Mouse (Mus musculus) hindbrain, embryonic 11.5 days (tissue): ENCODE data around the gene Tspan12. TPM values are rescaled to one million over a fixed set of nuclear protein-coding genes. Genes with fewer than 3 reads are reported as not detected.

Source experiments
- ATAC-seq: fragments of 200-750 bp; cut with Nextera tagmentation; 2 replicates; pipeline ENCODE4 v1.8.0; 2017; ENCODE audit warnings: mild to moderate bottlenecking, moderate TSS enrichment, moderate library complexity; ENCODE audit not compliant: low FRiP score
- DNase-seq: peaks from one replicate; pipeline ENCODE4 v3.0.0-alpha.2; 2015; ENCODE audit warnings: low spot score
- H3K27ac ChIP-seq: fragments of 300-500 bp; sonication (generic); 2 replicates; pipeline ENCODE4 v1.5.1; 2014; ENCODE audit warnings: mild to moderate bottlenecking, low read depth, low read length
- H3K27me3 ChIP-seq: fragments of 300-500 bp; sonication (generic); 2 replicates; pipeline ENCODE4 v1.6.1; 2014; ENCODE audit warnings: mild to moderate bottlenecking, low read length, moderate library complexity, mixed read lengths; ENCODE audit not compliant: control insufficient read depth, insufficient read depth
- H3K36me3 ChIP-seq: fragments of 300-500 bp; sonication (generic); 2 replicates; pipeline ENCODE4 v1.6.1; 2014; ENCODE audit warnings: mild to moderate bottlenecking, low read length, moderate library complexity, mixed read lengths; ENCODE audit not compliant: control insufficient read depth, insufficient read depth
- H3K4me1 ChIP-seq: fragments of 300-500 bp; sonication (generic); replicated peaks from 2 replicates; pipeline ENCODE4 v1.6.1; 2014; ENCODE audit warnings: low read length, mixed read lengths; ENCODE audit not compliant: control insufficient read depth, insufficient read depth
- H3K4me2 ChIP-seq: fragments of 300-500 bp; sonication (generic); replicated peaks from 2 replicates; pipeline ENCODE4 v1.6.1; 2014; ENCODE audit warnings: mild to moderate bottlenecking, low read depth, low read length
- H3K4me3 ChIP-seq: fragments of 300-500 bp; sonication (generic); 2 replicates; pipeline ENCODE4 v1.5.1; 2014; ENCODE audit warnings: low read depth, low read length
- H3K9ac ChIP-seq: fragments of 300-500 bp; sonication (generic); 2 replicates; pipeline ENCODE4 v1.6.1; 2014; ENCODE audit warnings: low read depth, low read length
- H3K9me3 ChIP-seq: fragments of 300-500 bp; sonication (generic); 2 replicates; pipeline ENCODE4 v1.6.1; 2016; ENCODE audit warnings: low read length; ENCODE audit not compliant: control insufficient read depth
- WGBS: fragments of 180-500 bp; shearing (Covaris S2); extraction: QIAGEN DNeasy Blood & Tissue Kit; methylation state at CpG from one replicate; pipeline ENCODE4 v1.1.7; 2014; 5-methylcytosine and 5-hydroxymethylcytosine counted together
- polyA plus RNA-seq: library from polyadenylated mRNA; unstranded; fragments of >200 nt; fragmentation: Nextera tagmentation; extraction: Ambion mirVana; gene quantifications from 2 replicates; pipeline ENCODE4 v1.2.1, GENCODE M21; 2014

Gene Tspan12
- polyA plus RNA-seq, 1 experiment from 2014 or later = 64.0 TPM

DNA sequence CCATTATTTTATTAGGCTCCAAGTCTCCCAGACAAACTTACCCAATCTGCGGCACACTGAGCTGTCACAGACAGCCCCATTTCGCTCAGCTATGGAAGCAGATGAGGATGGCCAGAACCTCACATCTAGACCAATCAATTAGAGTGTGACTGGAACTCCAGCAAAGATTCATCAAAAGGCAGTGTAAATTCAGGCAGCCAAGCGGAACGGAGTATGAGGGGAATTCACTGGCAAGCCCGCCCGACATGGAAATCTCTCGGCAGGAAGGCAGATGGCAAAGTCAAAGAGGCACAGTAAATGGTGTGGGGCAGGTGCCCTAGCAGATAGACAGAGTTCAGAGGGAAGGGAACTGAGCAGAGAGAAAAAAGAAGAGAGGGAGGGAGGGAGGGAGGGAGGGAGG is 5.5 kb upstream of the Tspan12 start:
- no peak overlapping the region for H3K4me3 ChIP-seq
- 14% methylated on average over 7 of the region's 7 CpGs for WGBS
- H3K27me3 ChIP-seq = no peaks in the 10 kb centered on the region
- H3K36me3 ChIP-seq = no peaks in the 10 kb centered on the region
- DNase-seq = peak; percentile 56
- no peak overlapping the region for H3K9ac ChIP-seq
- ATAC-seq = peak; percentile 91
- no peak overlapping the region for H3K27ac ChIP-seq
- H3K9me3 ChIP-seq = no peaks in the 10 kb centered on the region
- no peak overlapping the region for H3K4me2 ChIP-seq
- H3K4me1 ChIP-seq = no peaks in the 10 kb centered on the region

DNA sequence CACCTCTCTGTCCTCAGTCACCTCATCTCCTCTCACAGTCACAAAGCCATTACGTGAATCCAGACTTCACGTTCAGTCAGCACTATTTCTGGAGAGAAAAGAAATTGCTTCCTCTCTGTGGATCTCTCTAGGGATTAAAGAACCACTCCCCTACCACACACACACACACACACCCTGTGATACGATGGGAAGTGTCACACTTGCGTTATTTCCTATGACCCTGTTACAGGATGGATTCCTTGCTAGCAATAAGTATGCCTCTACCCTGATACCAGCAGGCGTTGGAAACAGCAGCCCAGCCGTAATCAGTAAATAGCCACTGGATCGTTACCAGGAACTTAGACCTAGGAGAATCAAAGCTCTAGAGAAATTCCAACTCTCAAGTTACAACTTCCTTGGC is 3.6 kb upstream of the Tspan12 start:
- Histone ChIP-seq H3K4me2 (no peak overlapping the region), H3K4me1 (0 out of 2 replicates have a peak, but pooled peaks cover 3% of the 10 kb centered on the region), H3K27me3 (no peaks in the 10 kb centered on the region), H3K27ac (no peak overlapping the region), H3K9ac (no peak overlapping the region), H3K36me3 (no peaks in the 10 kb centered on the region), H3K4me3 (no peak overlapping the region), H3K9me3 (no peaks in the 10 kb centered on the region)
- WGBS = 57% methylated on average over 7 of the region's 7 CpGs
- ATAC-seq (no peak), DNase-seq (no peak)

DNA sequence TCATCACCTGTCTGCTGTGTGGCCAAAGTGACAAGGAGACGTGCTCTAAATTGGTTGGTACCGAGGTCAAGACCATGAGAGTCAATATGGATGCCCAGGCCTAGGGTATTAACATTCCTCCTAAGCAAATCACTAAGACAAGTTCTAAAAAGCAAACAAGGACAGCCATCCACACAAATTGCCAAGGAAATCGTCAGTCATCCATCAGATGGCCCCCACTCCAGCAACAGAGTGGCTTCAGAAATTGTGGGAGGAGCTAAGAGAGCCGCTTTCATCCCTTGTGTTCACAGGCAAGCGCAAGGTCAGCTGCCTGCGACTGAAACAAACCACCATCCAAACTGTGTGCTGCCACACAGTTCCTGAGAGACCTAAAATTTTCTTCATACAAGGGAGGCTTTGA is 1.0 kb upstream of the Tspan12 start:
- Histone ChIP-seq H3K9me3 (no peaks in the 10 kb centered on the region), H3K4me1 (0 out of 2 replicates have a peak, but pooled peaks cover 4% of the 10 kb centered on the region), H3K4me3 (no peak overlapping the region), H3K27ac (no peak overlapping the region), H3K27me3 (no peaks in the 10 kb centered on the region), H3K4me2 (no peak overlapping the region), H3K36me3 (no peaks in the 10 kb centered on the region), H3K9ac (no peak overlapping the region)
- ATAC-seq (no peak), DNase-seq (peak; percentile 19)
- WGBS = 50% methylated on average over 6 of the region's 6 CpGs

DNA sequence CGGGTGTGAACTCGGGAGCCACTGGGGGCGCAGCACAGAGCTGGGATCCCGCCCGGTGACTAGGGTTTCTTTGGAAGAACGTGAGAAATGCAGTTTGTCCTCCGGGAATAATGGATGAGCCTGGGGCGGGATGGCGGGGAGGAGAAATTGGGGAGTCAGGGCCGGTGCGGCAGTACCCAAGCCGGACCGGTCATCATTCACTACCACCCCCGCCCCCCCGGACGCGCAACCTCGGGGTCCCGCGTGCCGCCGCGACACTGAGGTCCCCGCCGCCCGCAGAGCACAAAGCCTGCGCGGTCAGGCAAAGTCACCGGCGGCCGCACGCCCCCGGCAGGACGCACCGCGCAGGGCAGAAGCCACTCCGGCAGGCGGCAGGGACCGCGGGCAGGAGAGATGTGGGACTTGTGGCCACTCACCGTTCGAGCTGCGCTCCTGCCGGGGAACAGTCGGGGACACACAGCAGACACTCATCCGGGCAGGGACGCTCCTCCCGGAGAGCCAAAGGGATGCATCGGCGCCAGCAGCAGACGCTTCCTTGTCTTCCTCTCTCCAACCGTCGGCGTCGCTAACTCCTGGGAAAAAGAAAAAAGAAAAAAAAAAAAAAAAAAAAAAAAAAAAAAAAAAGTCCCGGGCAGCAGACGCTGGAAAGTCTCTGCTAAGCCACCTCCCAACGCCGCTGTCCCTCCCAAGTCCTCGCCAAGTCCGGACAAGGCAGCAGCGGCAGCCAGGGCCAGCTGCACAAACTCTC is 545 bp downstream of the Tspan12 start:
- no peaks in the 10 kb centered on the region for H3K9me3 ChIP-seq
- peak overlapping the region; percentile 86 for H3K27ac ChIP-seq
- ATAC-seq = peak; percentile 89
- H3K36me3 ChIP-seq = no peaks in the 10 kb centered on the region
- peak; percentile 85 for DNase-seq
- WGBS = under 1% methylated on average over 62 of the region's 62 CpGs
- H3K4me2 ChIP-seq = peak overlapping the region; percentile 76
- H3K9ac ChIP-seq = peak overlapping the region; percentile 90
- H3K4me1 ChIP-seq = 0 out of 2 replicates have a peak, but pooled peaks cover 4% of the 10 kb centered on the region
- peak overlapping the region; percentile 79 for H3K4me3 ChIP-seq
- no peaks in the 10 kb centered on the region for H3K27me3 ChIP-seq

DNA sequence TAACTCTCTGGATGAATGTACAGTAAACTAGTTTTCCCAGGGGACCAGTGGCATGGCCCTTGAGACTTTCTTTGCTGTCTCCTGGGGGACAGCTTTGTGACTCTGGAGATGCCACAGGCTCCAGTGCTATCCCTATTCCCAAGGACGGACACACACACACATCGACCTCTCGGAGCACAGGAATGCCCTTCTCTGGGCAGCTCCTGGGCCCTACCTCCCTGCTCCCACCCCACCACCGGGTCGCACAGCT is 1.0 kb downstream of the Tspan12 start:
- ATAC-seq (peak; percentile 93), DNase-seq (no peak)
- Histone ChIP-seq H3K9me3 (no peaks in the 10 kb centered on the region), H3K4me3 (peak overlapping the region; percentile 79), H3K4me2 (peak overlapping the region; percentile 76), H3K9ac (peak overlapping the region; percentile 90), H3K27ac (peak overlapping the region; percentile 86), H3K36me3 (no peaks in the 10 kb centered on the region), H3K27me3 (no peaks in the 10 kb centered on the region), H3K4me1 (0 out of 2 replicates have a peak, but pooled peaks cover 4% of the 10 kb centered on the region)
- WGBS = under 1% methylated on average over 5 of the region's 5 CpGs

DNA sequence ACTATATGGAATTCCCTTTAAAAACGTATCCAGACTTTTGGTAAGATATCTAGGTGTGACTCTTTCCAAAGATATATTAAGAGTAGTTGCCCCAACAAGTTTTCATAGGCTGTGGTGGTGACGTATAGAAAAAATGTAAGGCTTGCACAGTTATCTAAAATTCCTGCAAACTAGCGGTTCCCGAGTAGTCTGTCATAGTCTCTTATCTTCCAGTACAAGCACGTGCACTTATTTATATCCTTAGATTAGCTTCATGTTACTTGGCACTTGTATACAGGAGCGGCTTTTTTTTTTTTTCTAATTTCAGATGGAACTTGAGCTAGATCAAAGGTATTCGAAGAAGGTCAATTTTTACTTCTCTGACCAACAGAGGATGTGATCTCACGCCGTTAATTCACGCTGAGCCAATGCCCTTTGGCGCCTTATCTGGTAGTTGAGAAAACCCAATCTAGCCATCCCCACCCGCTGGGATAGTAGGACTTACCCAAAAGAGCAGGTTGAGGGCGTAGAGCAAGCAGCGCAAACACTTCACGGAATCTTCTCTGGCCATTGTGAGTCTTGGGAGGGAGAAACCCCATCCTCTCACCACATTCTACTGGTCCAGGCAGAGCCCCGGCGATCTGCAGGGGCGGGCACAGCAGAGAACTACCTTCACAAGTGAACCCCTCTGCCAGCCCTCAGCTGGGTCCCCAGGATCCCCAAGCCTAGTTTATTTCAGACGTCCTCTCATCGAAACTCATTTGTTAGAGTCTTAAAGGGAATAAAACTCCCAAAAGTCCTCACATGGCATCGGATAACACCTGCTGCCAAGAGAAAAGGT is 1.6 kb downstream of the Tspan12 start:
- Histone ChIP-seq H3K4me2 (peak overlapping the region; percentile 76), H3K4me1 (0 out of 2 replicates have a peak, but pooled peaks cover 4% of the 10 kb centered on the region), H3K4me3 (peak overlapping the region; percentile 79), H3K36me3 (no peaks in the 10 kb centered on the region), H3K9ac (peak overlapping the region; percentile 90), H3K27ac (peak overlapping the region; percentile 86; the same call in 1 of the 2 replicates), H3K9me3 (no peaks in the 10 kb centered on the region), H3K27me3 (no peaks in the 10 kb centered on the region)
- ATAC-seq = peak; percentile 39
- WGBS = 28% methylated on average over 21 of the region's 21 CpGs
- DNase-seq = no peak

DNA sequence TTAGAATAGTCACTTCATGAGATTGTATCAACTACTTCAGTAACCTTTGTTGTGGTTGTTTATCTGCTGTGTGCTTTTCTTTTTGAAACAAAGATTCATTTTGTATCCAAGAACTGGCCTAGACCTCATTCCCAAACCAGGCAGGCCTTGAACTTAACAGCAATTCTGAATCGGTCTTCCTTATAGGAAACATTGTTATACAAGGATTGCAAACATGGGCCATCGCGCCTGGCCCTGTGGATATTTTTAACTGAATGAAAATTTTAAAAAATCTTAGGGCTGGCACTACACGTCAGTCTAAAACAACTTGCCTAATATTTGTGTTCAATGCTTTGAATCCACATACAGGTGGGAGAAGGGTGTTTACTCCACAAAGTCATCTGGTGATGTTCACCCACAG is 3.5 kb downstream of the Tspan12 start:
- 0 out of 2 replicates have a peak, but pooled peaks cover 4% of the 10 kb centered on the region for H3K4me1 ChIP-seq
- no peaks in the 10 kb centered on the region for H3K36me3 ChIP-seq
- no peaks in the 10 kb centered on the region for H3K9me3 ChIP-seq
- H3K9ac ChIP-seq = no peak overlapping the region
- no peak overlapping the region for H3K27ac ChIP-seq
- 97% methylated on average over 4 of the region's 4 CpGs for WGBS
- ATAC-seq (no peak), DNase-seq (no peak)
- H3K27me3 ChIP-seq = no peaks in the 10 kb centered on the region
- no peak overlapping the region for H3K4me3 ChIP-seq
- H3K4me2 ChIP-seq = no peak overlapping the region

DNA sequence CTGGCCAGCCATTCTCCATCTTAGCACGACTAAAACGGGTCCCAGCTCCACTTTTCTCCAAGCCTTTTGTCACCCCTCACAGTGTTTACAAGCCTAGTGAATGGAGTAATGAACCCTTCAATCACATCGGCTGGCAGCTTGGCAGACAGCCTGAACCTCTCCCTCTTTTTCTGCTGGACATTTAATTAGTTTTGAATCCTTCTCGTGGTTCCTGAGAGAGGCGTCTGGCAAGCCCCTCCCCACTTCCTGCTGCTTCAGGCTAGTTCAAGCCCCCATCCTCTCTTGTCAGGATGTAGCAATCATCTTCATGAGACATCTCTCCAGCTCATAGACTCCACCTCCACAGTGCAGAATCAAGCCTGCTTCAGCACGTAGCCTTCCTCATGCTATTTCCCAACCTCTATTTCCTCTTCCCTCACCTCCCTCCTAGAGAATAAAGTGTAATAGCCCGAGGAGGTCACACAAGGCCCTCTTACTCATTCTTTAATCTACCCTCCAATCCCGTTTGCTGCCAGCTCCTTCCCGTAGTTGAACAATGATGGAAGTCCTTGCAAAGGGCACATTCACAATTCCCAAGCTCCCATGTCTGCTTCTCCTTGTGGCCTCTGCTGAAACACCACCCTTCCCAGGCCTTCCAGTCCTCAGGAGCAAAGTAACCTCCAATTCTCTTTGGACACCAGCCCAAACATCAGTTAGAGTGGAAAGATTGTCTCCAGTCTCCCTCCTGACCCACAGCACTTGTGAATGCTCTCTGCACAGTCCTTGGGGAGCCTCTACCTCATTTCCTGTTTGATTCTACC is 12.1 kb downstream of the Tspan12 start:
- ATAC-seq = peak; percentile 80
- Histone ChIP-seq H3K27ac (no peak overlapping the region), H3K36me3 (no peaks in the 10 kb centered on the region), H3K4me2 (no peak overlapping the region), H3K4me1 (no peaks in the 10 kb centered on the region; the same call in 1 of the 2 replicates), H3K27me3 (no peaks in the 10 kb centered on the region), H3K4me3 (no peak overlapping the region), H3K9ac (no peak overlapping the region), H3K9me3 (no peaks in the 10 kb centered on the region)
- DNase-seq = peak; percentile 35
- 31% methylated on average over 9 of the region's 9 CpGs for WGBS
